Mouse (Mus musculus): ENCODE measurements around the gene Abhd4.

The Abhd4 gene

GRCm38 (mm10) chr14:54253741-54254291 lies at the start of gene Abhd4, which contains the start of gene Dad1:
Gene Abhd4 (plus strand): TSS chr14:54254188.
Gene Dad1 (minus strand): TSS chr14:54254104.
- DNase-seq (ENCODE audit: extremely low spot score, low read depth, low spot score), result peak; percentile 96

- DNase-seq (ENCODE audit: extremely low spot score, low read depth, low spot score), result no peak
These were observed 49.7 kb upstream of the Abhd4 start for GRCm38 (mm10) chr14:54204311-54204710.

GRCm38 (mm10) chr14:54204786-54205185 lies 49.2 kb upstream of the Abhd4 start:
- DNase-seq (ENCODE audit: extremely low spot score, low read depth, low spot score), result no peak

DNA sequence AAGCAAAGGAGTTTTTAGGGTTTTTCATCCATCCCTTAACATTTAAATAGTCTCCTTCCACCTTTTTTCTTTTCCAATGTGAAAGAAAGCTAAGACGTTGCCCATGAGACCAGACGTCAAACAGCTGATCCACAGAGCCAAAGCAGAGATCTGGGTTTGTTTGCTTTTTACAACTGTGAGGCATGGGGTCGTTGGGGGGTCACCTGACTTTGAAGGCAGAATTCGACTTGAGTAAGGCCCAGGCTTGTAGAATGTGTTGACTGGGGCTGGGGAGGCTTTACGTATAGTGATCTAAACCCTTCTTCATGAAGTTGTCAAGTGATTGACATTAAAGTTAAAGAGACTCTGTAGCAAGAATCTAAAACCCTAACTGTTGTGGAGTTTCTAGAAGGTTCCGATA lies 48.1 kb upstream of the Abhd4 start:
- no peak for DNase-seq (ENCODE audit: extremely low spot score, low read depth, low spot score)

DNA sequence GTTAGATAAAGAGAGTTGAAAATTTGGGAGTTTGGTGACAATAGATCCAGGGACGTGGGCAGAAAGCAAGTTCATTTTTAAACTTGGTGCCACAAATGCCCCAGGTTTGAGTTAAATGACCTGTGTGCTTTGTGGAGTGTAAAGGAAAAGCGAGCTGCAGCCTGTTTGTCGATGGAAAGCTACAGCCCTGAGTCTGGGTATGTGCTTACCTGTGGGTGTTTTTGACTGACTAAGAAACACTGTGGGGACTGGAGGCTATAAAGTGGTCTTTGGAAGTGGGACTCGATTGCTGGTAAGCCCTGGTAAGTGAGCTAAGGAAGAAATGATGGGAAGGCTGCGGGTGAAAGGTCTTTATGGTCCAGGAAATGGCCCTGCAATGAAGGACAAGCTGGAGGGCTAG lies 47.7 kb upstream of the Abhd4 start:
- no peak for DNase-seq (ENCODE audit: extremely low spot score, low read depth, low spot score)

- no peak for DNase-seq (ENCODE audit: extremely low spot score, low read depth, low spot score)
These were observed 47.0 kb upstream of the Abhd4 start for GRCm38 (mm10) chr14:54206750-54207550.

DNA sequence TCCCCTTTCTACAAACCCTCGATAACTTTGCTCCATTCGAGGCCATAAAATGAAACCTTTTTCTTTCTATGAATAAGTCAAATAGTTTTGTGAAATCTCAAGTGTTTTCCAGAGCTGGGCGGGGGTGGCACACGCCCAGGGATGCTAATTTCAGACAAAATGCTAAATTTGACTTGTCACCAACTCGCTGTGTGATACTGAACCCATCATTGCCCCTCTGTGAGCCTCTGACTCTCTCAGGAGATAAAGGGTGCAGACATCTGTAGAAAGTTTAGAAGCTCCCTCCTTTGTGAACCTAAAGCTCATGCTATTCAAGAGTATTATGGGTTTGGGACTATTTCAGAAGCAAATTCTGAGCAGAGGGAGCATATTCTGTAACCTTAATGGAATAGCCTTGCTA lies 46.1 kb upstream of the Abhd4 start:
- DNase-seq (ENCODE audit: extremely low spot score, low read depth, low spot score), result no peak

DNA sequence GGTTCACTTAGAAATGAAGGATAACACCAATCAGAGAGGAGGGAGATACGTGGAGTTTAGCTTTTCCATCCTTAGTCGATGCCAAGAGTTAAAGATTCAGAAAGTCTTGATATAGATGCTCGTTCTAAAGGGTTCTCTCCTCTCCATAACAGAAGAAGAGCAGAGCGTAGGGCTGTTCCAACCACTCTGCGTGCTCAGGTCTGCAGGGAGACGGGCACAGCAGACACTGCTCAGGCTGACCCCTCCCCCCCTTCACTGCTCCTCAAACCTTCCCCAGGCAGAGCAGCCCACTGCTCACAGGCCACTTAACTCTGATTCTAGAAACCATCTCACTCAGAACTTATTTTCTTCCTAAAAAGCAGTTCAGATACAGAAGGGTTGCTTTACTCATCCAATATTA lies 45.2 kb upstream of the Abhd4 start:
- no peak for DNase-seq (ENCODE audit: extremely low spot score, low read depth, low spot score)

- no peak for DNase-seq (ENCODE audit: extremely low spot score, low read depth, low spot score)
These were observed 44.1 kb upstream of the Abhd4 start for GRCm38 (mm10) chr14:54209932-54210331.

DNA sequence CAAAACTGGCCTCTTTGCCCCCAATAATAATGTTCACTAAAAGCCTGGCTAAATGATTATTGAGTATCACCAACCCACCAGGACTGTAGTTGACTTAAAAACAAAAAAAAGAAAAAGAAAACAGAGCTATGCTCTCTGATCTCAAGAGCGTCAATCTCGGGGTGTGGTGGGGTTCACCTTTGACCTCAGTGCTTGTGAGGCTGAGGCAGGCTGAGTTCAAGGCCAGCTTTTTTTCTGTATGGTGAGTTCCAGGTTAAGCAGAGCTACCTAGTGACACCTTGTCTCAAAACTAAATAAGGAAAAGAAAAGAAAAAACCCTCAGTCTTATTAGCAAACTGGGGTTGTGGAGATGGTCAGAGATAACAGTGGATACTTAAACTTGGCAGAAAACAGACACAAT lies 43.6 kb upstream of the Abhd4 start:
- no peak for DNase-seq (ENCODE audit: extremely low spot score, low read depth, low spot score)

DNA sequence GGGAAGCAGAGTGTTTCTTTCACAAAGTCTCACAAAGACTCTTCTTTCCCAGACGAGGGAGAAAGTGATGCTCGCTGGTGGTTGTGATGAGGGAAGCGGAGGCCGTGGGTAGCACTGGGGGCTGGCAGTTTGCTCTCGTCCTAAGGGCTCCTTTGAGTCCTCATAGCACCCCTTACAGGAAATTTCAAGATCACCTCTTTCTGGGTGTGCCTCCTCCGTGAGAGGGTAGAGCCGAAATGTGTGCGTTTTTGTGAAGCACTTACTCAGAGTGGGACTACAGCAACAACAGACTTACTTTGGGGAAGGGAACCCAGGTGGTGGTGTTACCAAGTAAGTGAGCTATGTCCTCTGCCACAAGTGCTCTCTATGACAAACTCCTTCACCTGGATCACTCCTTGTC lies 42.8 kb upstream of the Abhd4 start:
- no peak for DNase-seq (ENCODE audit: extremely low spot score, low read depth, low spot score)

DNA sequence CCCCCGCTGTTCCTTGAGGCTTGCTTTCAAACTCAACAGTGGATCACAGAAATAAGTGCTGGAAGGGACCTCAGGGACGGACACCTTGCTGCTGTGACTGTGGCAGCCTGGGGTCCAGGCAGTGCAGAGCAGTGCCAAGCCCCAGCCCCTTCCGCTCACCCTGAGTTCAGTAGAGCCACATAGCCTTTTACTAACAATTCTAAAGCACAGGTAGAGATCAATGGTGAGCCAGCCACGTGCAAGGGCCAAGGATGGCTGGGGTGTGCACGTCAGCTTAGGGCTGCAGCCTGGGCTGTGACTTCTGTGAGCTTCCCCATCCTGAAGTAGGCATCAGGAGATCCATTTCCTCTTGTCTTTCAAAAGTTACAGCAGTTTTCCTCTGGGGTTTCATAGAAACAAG lies 42.2 kb upstream of the Abhd4 start:
- no peak for DNase-seq (ENCODE audit: extremely low spot score, low read depth, low spot score)

GRCm38 (mm10) chr14:54213734-54214133 lies 40.3 kb upstream of the Abhd4 start:
- DNase-seq (ENCODE audit: extremely low spot score, low read depth, low spot score), result no peak

GRCm38 (mm10) chr14:54214477-54214876 lies 39.5 kb upstream of the Abhd4 start:
- no peak for DNase-seq (ENCODE audit: extremely low spot score, low read depth, low spot score)

GRCm38 (mm10) chr14:54214901-54215300 lies 39.1 kb upstream of the Abhd4 start:
- no peak for DNase-seq (ENCODE audit: extremely low spot score, low read depth, low spot score)

GRCm38 (mm10) chr14:54216126-54216525 lies 37.9 kb upstream of the Abhd4 start:
- no peak for DNase-seq (ENCODE audit: extremely low spot score, low read depth, low spot score)

DNA sequence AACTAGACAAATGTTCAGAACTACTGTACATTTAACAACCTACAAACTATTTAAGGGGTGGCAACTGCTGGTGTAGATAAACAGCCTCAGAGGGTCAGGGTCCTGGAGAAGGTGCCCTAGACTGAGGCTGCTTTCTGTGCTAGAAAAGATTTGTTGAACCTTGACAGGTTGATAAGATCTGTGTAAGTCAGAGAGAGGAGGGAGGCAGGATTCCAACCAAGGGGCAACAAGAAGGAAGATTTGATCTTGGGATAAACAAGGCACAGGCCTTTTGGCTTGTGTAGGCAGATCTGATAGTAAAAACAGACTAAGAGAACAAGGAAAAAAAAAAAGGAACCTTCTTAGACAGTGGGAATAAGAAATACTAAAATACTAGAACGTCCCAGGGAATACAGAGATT lies 35.8 kb upstream of the Abhd4 start:
- no peak for DNase-seq (ENCODE audit: extremely low spot score, low read depth, low spot score)

GRCm38 (mm10) chr14:54218721-54219120 lies 35.3 kb upstream of the Abhd4 start:
- DNase-seq (ENCODE audit: extremely low spot score, low read depth, low spot score), result no peak

GRCm38 (mm10) chr14:54219256-54219655 lies 34.7 kb upstream of the Abhd4 start:
- DNase-seq (ENCODE audit: extremely low spot score, low read depth, low spot score), result no peak

DNA sequence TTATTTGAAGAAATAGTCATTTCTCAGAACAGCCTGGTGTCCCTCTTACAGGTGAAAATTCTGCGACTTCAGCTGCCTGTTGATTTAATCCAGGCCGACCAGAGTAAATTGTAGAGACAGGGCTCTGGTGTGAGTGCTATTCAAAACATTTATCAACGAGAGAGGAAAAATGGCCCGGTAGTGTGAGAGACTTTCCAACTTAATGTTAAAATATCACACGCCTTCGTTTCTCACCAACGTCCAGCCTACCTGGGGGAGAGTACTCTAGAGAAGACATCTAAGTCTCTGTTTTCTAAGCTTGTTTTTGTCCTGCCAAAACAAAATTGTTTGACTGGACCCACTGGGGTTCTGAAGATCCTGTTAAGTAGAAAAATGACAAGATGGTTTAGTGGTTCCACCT lies 34.1 kb upstream of the Abhd4 start:
- DNase-seq (ENCODE audit: extremely low spot score, low read depth, low spot score), result no peak

- DNase-seq (ENCODE audit: extremely low spot score, low read depth, low spot score), result no peak
These were observed 33.1 kb upstream of the Abhd4 start for GRCm38 (mm10) chr14:54220726-54221494.

DNA sequence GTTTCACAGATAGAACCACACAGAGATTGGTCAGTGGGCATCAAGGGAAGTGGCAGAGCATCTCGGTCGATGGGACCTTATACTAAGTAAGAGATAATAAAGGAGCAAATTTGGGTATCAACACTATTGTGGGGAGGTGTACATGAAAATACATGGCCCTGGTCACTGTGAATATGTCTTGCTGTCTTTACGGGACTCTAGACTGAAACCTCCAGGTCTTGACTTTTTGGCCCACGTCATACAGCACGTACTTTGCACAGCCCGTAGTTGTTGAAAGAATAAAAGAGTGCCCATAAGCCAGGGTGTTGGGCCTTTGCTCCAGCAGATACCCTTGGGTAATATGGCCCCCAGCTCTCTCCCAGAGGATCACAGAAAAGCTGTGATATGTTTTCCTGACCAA lies 32.3 kb upstream of the Abhd4 start:
- no peak for DNase-seq (ENCODE audit: extremely low spot score, low read depth, low spot score)
